Mouse (Mus musculus): ENCODE data around the gene Neb.
A peak's percentile ranks its signal among the peaks of the same experiment; 100 is the strongest.

The Neb gene

GRCm38 (mm10) chr2:52310757-52311156 lies 67.5 kb downstream of the Neb start:
- DNase-seq (ENCODE audit: low spot score in 2 of 2) = no peak

DNA sequence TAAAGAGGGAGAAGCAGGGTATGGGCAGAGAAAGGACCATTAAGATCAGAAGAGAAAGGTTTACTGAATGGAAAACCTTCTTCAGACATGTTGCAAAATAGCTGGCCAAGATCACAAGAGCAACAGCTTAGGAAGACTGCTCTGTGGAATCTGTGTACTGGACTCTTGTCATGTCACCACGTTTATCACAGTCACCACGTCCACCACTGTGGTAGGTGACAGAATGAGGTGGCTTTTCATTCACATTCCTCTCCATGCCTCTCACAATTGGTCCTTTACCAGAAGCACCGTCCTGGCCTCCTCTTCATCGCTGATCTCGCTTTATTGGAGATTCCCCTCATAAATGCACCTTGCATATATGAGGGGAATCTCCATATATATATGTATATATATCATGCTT lies 71.6 kb downstream of the Neb start:
- DNase-seq (ENCODE audit: low spot score in 2 of 2) = no peak

- no peak for DNase-seq (ENCODE audit: low spot score in 2 of 2)
Observed at GRCm38 (mm10) chr2:52304554-52304953, 73.7 kb downstream of the Neb start.

DNA sequence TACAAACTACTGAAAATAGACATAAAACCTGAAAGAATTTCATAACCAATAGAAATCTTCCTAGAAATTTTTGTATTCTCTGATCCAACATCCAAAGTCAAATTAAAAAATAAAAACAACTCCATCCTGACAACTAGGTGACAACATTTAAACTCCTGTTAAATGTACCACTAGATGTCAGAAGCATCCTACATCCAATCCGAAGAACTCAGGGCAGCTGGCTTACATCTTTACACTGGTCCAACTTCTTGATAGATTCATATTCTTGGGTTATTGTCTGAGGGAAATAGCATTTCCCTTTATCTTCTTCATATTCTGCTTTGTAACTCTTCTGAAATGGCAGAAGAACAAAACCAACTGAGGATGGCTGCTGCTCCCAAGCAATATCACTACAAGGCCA lies 74.9 kb downstream of the Neb start:
- DNase-seq (ENCODE audit: low spot score in 2 of 2) = no peak

DNA sequence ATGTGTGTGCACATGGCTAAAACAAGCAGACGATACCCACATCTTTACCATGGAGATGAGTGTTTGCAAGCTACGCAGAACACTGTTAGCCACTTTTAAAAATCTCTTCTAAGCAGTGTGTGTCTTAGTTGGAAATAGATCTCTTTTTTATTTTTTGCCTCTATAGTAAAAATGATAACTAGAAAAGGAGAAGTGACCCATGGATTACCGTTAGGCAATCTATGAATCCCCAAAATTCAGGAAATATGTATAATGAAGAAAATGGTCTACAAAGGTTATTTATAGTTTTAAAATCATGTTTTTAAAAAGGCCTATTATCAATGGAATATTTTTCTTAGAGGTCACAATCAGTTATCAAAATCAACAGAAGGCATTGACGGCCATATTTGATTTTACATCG lies 80.3 kb downstream of the Neb start:
- DNase-seq (ENCODE audit: low spot score in 2 of 2) = no peak

DNA sequence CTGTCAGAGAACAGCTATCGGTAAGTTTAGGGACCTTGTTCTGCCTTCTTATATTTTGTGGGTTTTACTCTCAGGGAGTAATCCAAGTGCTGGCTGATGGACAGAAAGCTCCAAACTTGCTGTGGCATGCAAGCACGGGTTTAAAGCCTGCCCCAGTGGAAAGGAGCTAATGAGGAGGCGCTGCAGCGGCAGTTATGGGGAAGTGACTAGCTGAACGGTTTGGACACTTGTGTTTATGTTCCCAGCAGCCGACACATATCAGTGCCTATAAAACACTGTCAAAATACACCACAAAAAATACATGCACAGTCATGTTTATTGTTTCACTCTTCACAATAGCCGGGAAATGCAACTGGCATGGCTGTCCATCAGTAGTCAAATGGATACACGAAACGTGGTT lies 81.5 kb downstream of the Neb start:
- DNase-seq (ENCODE audit: low spot score in 2 of 2) = no peak

GRCm38 (mm10) chr2:52287436-52287835 lies 90.8 kb downstream of the Neb start:
- no peak for DNase-seq (ENCODE audit: low spot score in 2 of 2)

DNA sequence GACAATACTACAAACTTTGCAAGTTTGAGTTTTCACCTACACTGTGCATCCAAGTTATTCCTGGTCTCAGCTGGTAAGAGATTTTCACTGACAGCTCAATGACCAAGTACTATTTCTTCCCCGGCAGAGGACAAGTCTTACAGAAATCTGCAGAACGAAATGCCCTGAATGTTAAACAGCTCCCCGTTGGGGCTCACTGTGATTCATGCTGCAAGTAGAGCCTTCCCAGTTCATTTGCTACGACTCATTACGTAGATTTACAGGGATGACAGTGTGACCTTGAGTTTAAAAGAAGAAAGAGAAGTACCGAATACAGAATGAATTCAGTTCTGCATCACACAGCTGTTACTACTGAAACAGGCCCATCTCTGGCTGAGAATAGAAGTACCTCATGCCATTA lies 91.9 kb downstream of the Neb start:
- no peak for DNase-seq (ENCODE audit: low spot score in 2 of 2)

DNA sequence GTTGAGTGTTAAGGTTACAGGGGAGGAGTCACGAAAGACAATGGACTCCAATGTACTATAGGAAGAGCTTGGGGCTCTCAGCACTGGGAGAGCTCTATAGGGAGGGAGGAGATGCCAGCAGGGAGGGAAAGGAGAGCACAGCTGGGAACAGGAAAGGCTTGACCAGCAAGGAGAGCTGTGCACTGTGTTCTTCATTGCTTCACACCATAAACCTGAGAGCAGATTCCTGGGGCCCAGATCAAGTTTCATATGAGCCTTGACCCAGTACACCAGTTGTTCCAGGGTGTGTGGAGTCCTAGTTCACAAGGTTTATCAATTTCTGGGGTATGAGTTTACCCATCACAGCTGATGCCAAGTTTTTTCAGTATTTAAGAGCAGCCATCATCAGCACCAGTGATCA lies 106.1 kb downstream of the Neb start:
- no peak for DNase-seq (ENCODE audit: low spot score in 2 of 2)

GRCm38 (mm10) chr2:52270911-52271310 lies 107.4 kb downstream of the Neb start:
- no peak for DNase-seq (ENCODE audit: low spot score in 2 of 2)

DNA sequence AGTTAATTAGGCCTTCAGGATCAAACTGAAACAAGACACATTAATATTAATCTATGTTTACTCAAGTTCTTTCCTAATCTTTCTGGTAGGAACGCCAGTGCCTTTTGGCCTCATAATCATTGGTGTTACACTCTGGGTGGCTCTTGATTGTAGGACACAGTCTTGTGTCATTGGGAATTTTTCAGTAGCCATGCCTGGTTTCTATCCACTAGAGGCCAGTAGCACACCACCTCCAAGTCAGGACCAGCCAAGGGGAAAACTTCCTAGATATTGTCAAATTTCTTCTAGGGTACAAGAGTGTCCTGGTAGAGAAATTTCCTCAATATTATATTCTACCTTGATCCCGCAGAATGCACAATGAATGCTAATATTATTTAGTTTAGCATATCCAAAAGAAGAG lies 116.1 kb downstream of the Neb start:
- peak in 1 of 2 experiments; percentile 28 for DNase-seq (ENCODE audit: low spot score in 2 of 2)

DNA sequence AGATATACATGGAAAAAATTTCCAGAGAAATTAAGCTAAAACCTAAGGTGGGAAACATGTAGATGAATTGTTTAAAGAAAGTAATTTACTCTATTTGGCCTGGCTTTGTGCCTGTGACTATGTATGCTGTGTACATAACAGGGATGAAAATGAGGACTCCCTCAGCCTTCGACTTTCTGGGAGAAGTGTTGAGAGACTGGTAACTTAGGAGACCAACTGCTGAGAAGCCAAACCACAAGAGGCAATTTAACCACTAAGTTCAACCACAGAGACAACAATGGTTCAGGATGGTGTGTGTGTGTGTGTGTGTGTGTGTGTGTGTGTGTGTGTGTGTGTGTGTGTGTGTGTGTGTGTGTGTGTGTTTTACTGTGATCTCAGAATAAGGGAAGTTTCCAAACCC lies 126.2 kb downstream of the Neb start:
- no peak for DNase-seq (ENCODE audit: low spot score in 2 of 2)

DNA sequence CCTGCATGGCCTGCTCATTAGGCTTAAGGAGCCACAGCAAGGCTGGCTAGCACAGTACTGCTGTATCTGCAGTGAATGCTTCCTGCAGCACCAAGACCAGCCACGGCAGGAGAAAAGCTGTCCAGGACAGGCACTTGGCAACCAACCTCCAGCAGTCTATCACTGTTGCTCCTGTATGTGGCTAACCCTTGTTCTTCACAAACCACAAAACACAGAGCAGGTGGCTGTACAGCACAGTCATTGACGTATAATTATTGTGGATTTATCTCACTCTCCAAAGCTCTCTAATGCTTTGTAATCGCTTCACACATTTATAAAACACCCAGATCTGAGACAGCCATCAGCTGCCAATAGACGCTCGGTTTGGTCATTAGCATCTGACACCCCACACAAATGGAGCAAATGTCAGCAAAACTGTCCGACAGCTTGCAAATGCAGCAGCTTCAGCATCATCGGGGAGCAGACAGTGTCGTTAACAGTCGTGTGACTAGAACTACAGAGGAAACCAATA lies 129.9 kb downstream of the Neb start:
- DNase-seq (ENCODE audit: low spot score in 2 of 2) = no peak

GRCm38 (mm10) chr2:52245091-52245490 lies 133.2 kb downstream of the Neb start:
- no peak for DNase-seq (ENCODE audit: low spot score in 2 of 2)

- no peak for DNase-seq (ENCODE audit: low spot score in 2 of 2)
Observed at GRCm38 (mm10) chr2:52242691-52243090, 135.6 kb downstream of the Neb start.

DNA sequence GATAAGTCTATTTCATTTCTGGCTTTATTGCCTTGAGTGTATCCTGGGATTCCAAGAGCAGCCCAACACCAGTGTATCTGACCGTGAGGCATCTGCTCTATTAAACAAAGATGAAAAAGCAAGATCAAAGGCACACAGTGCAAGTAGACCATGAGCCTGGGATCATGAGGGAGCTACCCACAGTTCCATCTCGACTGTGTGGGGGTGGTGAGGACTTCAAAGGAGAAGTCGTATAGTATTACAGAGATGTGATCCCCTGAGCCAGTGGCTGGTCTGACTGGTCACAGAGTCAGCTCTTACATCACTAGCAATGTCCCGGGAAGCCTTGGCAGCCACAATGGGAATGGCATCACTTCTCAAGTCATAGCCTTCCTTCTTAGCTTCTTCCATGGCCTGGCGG lies 140.4 kb downstream of the Neb start:
- DNase-seq (ENCODE audit: low spot score in 2 of 2) = no peak

DNA sequence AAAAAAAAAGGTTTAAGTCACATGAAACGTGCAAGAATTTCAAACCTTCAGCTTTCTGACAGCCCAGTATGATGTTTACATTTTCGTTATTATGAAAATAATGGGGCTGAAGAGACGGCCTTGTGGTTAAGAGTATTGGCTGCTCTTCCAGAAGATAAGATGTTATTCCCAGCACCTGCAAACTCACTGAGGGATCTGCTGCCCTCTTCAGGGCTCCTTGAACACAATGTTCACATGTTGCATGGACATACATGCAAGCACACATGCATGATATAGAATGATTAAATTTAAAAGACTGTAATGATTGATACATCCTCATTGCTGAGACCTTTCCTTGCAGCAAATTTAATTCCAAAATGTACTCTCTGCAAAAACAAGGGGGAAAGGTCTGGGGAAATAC lies 150.7 kb downstream of the Neb start:
- no peak for DNase-seq (ENCODE audit: low spot score in 2 of 2)

DNA sequence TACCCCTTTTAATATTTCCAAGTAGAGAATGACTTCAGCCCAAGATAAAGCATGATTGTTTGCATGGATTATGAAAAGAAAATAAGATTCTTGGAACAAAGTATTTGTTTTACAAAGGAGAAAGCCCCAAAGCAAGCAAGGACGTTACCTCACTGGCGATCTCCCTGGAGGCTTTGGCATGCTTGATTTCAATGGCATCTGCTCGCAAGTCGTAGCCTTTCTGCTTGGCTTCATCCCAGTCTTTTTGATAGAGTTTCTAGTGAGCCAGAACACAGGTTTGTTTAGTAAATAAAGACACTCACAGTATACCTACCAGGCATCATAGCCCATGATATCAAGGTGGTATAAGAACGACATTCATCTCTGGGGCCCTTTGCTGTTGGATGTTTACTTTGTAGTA lies 153.9 kb downstream of the Neb start:
- no peak for DNase-seq (ENCODE audit: low spot score in 2 of 2)

- DNase-seq (ENCODE audit: low spot score in 2 of 2) = peak; percentile 26 to 34
Observed at GRCm38 (mm10) chr2:52220074-52220473, 158.2 kb downstream of the Neb start.

DNA sequence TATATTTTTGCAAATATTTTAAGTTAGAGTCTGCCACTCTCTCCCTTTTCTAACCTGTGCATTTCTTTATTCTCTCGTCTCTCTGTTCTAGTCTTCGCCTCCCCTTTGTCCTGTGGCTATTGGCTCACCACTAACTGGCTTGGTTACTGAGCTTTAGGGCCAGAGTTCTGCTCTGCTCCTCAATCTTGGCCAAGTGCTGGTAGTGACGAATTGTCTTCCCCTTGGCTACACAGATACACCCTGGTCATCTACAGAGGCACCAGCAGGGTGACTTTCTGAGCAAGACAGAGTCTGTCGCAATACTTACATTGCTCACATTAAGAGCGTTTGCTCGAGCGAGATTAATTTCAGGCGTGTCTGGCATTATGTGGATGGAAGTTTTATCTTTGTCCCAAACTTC lies 162.3 kb downstream of the Neb start:
- no peak for DNase-seq (ENCODE audit: low spot score in 2 of 2)

GRCm38 (mm10) chr2:52212561-52212961 lies 165.7 kb downstream of the Neb start:
- peak in 1 of 2 experiments; percentile 16 for DNase-seq (ENCODE audit: low spot score in 2 of 2)

DNA sequence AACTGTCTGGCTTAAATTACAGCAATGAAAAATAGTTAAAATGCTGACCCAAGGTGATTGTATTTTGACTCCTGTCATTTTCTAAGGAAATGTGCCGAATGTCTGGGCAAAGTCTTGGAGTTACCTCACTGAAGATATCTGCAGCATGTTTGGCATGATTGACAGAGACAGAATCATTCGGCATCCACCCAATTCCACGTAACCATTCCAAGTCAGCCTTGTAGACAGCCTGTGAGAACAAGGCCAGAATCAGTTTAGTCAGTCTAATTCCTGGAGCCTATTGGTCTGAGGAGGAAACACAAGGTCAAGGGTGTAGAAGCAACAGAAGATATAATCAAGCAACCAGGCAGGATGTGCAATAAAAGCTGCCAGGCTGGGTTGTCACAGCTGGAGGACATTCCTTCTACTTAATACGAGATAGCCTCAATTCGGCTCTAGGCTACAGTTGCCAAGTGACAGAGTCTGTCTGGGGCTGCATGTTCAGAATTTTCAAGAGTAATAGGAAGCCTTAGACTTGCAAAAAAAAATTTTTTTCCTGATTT lies 166.8 kb downstream of the Neb start:
- no peak for DNase-seq (ENCODE audit: low spot score in 2 of 2)

- no peak for DNase-seq (ENCODE audit: low spot score in 2 of 2)
Observed at GRCm38 (mm10) chr2:52210685-52211084, 167.6 kb downstream of the Neb start.

GRCm38 (mm10) chr2:52204992-52205391 lies 173.3 kb downstream of the Neb start:
- no peak for DNase-seq (ENCODE audit: low spot score in 2 of 2)

Data from cerebellum, postnatal 4 days (tissue).